Mouse (Mus musculus): ENCODE measurements around the gene Kdm4b.

DNA sequence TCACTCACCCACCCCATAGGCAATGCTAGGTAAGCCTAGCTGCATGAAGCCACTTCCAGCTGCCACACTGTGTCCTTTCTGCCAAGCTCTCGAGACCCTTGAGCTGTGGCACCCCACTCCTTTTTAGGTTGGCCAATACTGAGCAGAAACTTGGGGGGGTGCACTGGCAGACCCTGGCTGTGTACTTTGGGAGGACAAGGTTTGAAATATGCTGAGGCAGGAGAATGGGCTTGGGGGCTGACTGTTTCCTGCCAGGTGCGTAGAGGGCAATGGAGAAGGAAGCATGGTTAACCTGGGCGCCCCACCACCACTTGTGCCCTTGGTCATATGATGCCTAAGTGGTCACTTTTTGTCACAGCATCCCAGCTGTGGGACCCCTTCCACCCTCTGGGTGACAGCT, 118.9 kb downstream of the Kdm4b start:
- TF ChIP-seq NELFE (IDR thresholded peaks at IDR 0.05; ENCODE audit: low read depth, low read length) (no peak), CTCF (IDR thresholded peaks at IDR 0.05 in 2 of 3, conservative IDR thresholded peaks at IDR 0.05 in 1 of 3; ENCODE audit: control insufficient read depth in 1 of 3, insufficient read depth in 1 of 3, low read depth in 2 of 3, low read length in 3 of 3, poor library complexity in 1 of 3, severe bottlenecking in 1 of 3) (no peak)

Measured in MEL (cell line).